8 mouse cellular contexts compared by ENCODE assay signal in the genomic region with DNA sequence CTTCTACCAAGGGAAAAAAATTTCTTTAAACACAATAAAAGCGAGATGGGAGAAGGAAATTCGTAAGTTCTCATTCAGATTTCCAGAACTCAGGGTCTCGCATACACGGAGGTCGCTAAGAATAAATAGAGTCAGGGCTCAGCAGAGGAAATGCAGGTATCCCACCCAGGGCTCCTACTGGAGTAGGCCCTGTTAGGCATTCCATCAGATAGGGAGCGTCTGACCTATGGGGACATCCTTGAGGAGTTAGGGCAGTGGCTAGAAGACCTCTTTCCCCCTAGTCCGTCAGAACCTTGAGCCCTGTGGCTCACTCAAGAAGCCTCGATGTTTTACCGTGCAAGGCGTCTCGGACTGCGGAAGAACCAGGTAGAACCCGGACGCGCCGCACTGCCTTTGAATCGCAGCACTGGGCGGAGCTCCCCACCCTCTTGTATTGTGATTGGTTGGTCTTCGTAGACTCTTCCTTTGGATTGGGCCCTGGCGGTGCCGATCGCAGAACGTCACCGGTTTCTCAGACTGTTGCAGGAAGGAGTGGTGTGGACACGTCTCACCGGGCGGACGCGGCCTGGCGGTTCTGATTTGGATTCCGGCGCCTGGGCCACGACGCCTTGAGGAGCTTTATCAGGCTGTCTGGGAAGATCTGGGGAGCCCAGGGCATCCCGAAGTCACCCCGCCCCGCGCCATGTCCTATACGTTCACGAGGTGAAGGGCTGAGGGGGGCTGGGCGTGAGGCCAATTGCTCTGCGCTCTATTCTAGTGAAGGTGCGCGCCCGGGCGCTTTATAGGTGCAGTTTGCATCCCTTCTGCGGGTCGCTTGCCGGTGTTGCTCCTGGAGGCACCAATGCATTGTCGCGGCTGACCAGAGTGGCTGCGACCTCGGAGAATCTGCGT. TPM values are rescaled to one million over a fixed set of nuclear protein-coding genes. Genes with fewer than 3 reads are reported as not detected.
DNase-seq lines count a peak whose midpoint lies in the region; ATAC-seq lines count a peak whose summit lies in the region.

A gene (plus strand): TSS at position 506 of the 891 bp plus-strand sequence.

- peaks cover 7% of the 10 kb centered on the region for H3K4me1 ChIP-seq in hindbrain, embryonic 16.5 days (ENCODE audit: control insufficient read depth, insufficient read depth, low read depth, low read length)

- no peaks in the 10 kb centered on the region for H3K27me3 ChIP-seq in hindbrain, embryonic 16.5 days (replicated peaks; ENCODE audit: control insufficient read depth, insufficient read depth, low read length)

- DNase-seq in WW6 (ENCODE audit: low read depth, low spot score) = peak; percentile 84
- DNase-seq in cerebellum, postnatal 4 days (ENCODE audit: low spot score in 2 of 2) = peak; percentile 88 to 92
- peak; percentile 95 for DNase-seq in gastrocnemius, adult 18-20 months (ENCODE audit: low spot score)
- peak; percentile 92 to 95 for DNase-seq in left cerebral cortex, adult 18-20 months (ENCODE audit: low spot score in 2 of 2)
- peak; percentile 95 for DNase-seq in right cerebral cortex, adult 18-20 months
- DNase-seq in urinary bladder, postnatal 10 days (ENCODE audit: low spot score) = peak; percentile 59

- H3K79me2 ChIP-seq in macrophage (ENCODE audit: inconsistent target) = peaks cover 16% of the 10 kb centered on the region

- peak; percentile 100 for ATAC-seq in hindbrain, embryonic 16.5 days

- H3K4me3 ChIP-seq in hindbrain, embryonic 16.5 days (ENCODE audit: low read length) = peak within 1 kb of the TSS; percentile 90
- peak within 1 kb of the TSS; percentile 87 for H3K4me3 ChIP-seq in macrophage (ENCODE audit: inconsistent target)

- H3K9me3 ChIP-seq in hindbrain, embryonic 16.5 days (ENCODE audit: control insufficient read depth, low read length) = no peaks in the 10 kb centered on the region

- H3K36me3 ChIP-seq in hindbrain, embryonic 16.5 days (ENCODE audit: control insufficient read depth, insufficient read depth, low read length) = no peaks in the 10 kb centered on the region; the same call in 1 of the 2 replicates
- peaks cover 13% of the 10 kb centered on the region; the same call in 1 of the 2 replicates for H3K36me3 ChIP-seq in macrophage (ENCODE audit: inconsistent target)

- under 1% methylated on average over 42 of the region's 54 CpGs for WGBS in hindbrain, embryonic 16.5 days
- under 1% methylated on average over 51 of the region's 54 CpGs for WGBS in macrophage (ENCODE audit: missing documents)

- H3K4me2 ChIP-seq in hindbrain, embryonic 16.5 days (ENCODE audit: low read length) = peak within 1 kb of the TSS; percentile 71

- H3K9ac ChIP-seq in hindbrain, embryonic 16.5 days (ENCODE audit: low read depth, low read length) = peak within 1 kb of the TSS; percentile 86

- H3K27ac ChIP-seq in hindbrain, embryonic 16.5 days (ENCODE audit: low read depth, low read length) = peak within 1 kb of the TSS; percentile 87
- peak within 1 kb of the TSS; percentile 57 for H3K27ac ChIP-seq in macrophage

RNA-seq across cellular contexts. Expression of the gene that starts here (rescaled TPM):
- 1 to 10 TPM; 2.2 to 2.5 TPM for total RNA-seq in gastrocnemius, adult 18-20 months (2021)
- 11.8 and 12.9 TPM in 2 replicates for polyA plus RNA-seq in hindbrain, embryonic 16.5 days (2015; fragmentation: Nextera tagmentation; extraction: Ambion mirVana)
- total RNA-seq in left cerebral cortex, adult 18-20 months (2021) = 10 to 100 TPM; 21.6 to 26.0 TPM
- 10 to 100 TPM; 13.0 to 96.9 (median 64.8) TPM for total RNA-seq in macrophage (2018; cell fraction: chromatin; rRNA removed)
- 10 to 100 TPM; 13.2 to 28.1 (median 23.1) TPM for total RNA-seq in macrophage (2018; cell fraction: cytosol; rRNA removed)
- 10 to 100 TPM; 14.9 to 68.2 (median 42.6) TPM for total RNA-seq in macrophage (2018; cell fraction: nucleus; rRNA removed)
- 18.0 to 23.6 TPM (median 23.3 TPM) in 3 replicates for polyA plus RNA-seq in macrophage (2018)

Comparison
In these comparisons a context has a peak if more than half of its experiments do, and no peak if none do; other contexts are left out.
1. Peak in every context shown above with its lines: DNase-seq, ATAC-seq, H3K4me3 ChIP-seq and H3K27ac ChIP-seq.
2. RNA of the gene that starts here (total RNA-seq): 21.6 to 26.0 TPM in left cerebral cortex, adult 18-20 months; 2.2 to 2.5 TPM in gastrocnemius, adult 18-20 months; every median in the first group is over 4 times any median in the second.